Mouse (Mus musculus) liver, embryonic 14.5 days (tissue): ENCODE measurements around the gene Por.

Experiments
- CTCF ChIP-seq: IDR thresholded peaks from 2 replicates; pipeline ENCODE4 v1.5.1; 2016; ENCODE audit warnings: antibody characterized with exemption, low read depth, control low read depth
- EP300 ChIP-seq: IDR thresholded peaks from 2 replicates; pipeline ENCODE4 v1.6.1; 2016; ENCODE audit warnings: antibody characterized with exemption, low read depth

GRCm38 (mm10) chr5:135731322-135731721 is 61.5 kb downstream of the Por start:
- TF ChIP-seq CTCF (no peak), EP300 (no peak)
